Mouse (Mus musculus) frontal cortex, adult (tissue): ENCODE measurements at regions not wholly inside any gene's neighbourhood (a gene's known extent, or its start where the extent isn't known, plus 50 kb on each side); places are given as distances from the start of the nearest gene placed in this dataset.
"Not testable (repeated sequence)": the region's sequence is repeated elsewhere in the genome, so short reads cannot be mapped to it uniquely, and the experiment has no call there.

Experiments used
- ATAC-seq: cut with Nextera tagmentation; 2 replicates; pipeline ENCODE4 v1.9.2; 2017; ENCODE audit warnings: mild to moderate bottlenecking, moderate library complexity, mixed read lengths; ENCODE audit not compliant: low TSS enrichment

- ATAC-seq, result no peak
Measured at GRCm38 (mm10) chr6:70517932-70518331, 274.1 kb downstream of the Rpia start.

- peak; percentile 98 for ATAC-seq
Measured at GRCm38 (mm10) chr6:70468623-70469479, 323.2 kb downstream of the Rpia start.

- ATAC-seq, result peak; percentile 100
Measured at GRCm38 (mm10) chr6:70457279-70457678, 334.8 kb downstream of the Rpia start.

GRCm38 (mm10) chr6:70434739-70435138 lies 357.3 kb downstream of the Rpia start:
- ATAC-seq, result peak; percentile 99

DNA sequence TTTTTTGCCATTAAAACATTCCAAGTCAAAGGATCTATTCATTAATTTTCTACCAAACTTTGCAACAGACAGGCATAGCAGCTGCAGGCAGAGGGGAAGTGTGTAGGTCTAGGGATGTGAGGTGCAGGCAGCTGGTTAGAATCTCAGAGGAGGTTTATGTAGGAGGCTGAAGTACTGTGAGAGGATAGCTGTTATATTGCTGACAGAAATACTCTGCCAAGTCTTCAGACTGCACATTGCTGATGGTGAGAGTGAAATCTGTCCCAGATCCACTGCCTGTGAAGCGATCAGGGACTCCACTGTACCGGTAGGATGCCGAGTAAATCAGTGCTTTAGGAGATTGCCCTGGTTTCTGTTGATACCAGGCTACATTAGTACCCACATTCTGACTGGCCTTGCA lies 385.7 kb downstream of the Rpia start:
- ATAC-seq, result peak; percentile 100

DNA sequence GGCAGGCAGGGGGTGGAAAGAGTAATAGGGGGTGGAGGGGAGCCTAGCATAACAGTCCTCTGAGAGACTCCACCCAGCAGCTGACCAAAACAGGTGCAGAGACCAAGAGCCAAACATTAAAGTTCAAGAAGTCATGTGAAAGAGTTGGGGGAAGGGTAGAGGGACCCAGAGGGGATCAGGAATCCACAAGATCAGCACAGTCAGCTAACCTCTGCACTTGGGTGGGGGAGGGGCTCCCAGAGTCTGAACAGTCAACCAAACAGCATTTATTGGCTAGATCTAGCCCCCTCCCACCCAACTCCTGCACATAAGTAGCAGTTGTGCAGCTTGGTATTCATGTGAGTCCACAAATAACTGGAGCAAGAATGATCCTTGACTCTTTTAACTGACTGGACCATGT lies 402.2 kb downstream of the Rpia start:
- ATAC-seq, result not testable (repeated sequence)

GRCm38 (mm10) chr6:70386396-70386795 lies 405.6 kb downstream of the Rpia start:
- peak; percentile 98 for ATAC-seq

DNA sequence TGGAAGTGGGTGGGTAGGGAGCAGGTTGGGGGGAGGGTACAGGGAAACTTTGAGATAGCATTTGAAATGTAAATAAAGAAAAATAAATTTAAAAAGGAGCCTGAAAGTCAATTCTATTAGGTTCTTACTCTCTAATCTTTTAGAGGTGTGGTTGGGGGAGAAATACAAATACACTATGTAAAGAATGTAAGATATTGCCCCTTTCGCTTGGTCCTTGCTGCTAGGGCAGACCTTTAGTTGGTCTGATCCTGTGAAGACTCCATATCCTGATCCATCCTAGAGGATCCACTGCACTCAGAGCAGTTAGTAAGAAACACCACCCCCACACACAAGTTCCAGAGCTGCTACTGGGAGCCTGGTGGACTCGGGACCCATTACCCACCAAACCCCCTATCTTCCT lies 412.7 kb downstream of the Rpia start:
- ATAC-seq, result not testable (repeated sequence)

GRCm38 (mm10) chr6:70371821-70372220 lies 420.2 kb downstream of the Rpia start:
- ATAC-seq, result peak; percentile 79

DNA sequence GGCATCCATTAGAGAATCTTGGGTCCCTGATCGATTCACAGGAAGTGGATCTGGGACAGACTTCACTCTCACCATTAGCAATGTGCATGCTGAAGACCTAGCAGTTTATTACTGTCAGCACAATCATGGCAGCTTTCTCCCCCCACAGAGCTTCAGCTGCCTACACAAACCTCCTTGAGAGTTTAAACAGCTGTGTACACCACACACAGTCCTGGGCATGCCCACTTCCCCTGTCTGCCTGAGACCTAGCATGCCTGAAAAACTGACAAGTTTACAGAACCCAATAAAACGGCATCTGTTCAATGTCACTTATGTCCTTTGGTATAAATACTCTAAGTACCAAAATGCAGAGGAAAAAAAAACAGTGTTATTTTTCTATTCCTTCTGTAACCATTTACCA lies 435.7 kb downstream of the Rpia start:
- peak; percentile 91 for ATAC-seq

- ATAC-seq, result peak; percentile 60; the same call in 1 of the 2 replicates
Measured at GRCm38 (mm10) chr6:70342147-70342546, 449.9 kb downstream of the Rpia start.

- ATAC-seq, result peak; percentile 87
Measured at GRCm38 (mm10) chr6:70340691-70341090, 451.3 kb downstream of the Rpia start.

DNA sequence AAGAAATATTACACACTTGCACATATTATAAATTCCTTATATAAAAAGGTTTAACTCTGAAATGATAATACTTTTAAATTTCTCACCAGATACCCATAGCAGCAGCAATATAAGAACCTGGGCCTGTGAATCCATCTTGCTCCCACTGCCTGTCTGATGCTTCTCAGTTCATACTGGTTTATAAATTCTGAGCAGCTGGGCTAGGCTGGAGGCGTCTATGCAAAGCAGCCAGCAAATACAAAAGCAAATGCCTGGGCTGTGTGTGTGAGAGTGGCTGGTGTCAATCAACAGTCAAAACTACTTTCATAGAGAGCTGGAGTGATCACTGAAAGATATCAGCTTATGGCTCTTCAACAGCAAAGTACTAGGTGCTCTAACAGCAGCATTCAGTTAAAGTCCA lies 476.7 kb downstream of the Rpia start:
- ATAC-seq, result peak; percentile 66

DNA sequence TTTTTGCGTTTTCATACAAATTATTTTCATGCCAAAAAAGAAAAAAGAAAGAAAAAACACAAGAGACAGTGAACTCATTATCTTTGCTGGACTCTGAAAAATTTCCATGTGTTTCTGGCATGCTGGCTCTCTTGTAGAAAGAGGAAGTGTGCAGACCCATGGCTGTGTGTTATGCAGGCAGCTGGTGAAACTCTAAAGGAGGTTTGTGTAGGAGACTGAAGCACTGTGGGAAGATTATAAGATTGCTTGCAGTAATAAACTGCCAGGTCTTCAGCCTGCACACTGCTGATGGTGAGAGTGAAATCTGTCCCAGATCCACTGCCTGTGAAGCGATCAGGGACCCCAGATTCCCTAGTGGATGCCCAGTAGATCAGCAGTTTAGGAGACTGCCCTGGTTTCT lies 477.4 kb downstream of the Rpia start:
- peak; percentile 100 for ATAC-seq

- ATAC-seq, result peak; percentile 93
Measured at GRCm38 (mm10) chr6:70301100-70301499, 490.9 kb downstream of the Rpia start.

GRCm38 (mm10) chr6:70260227-70260626 lies 531.8 kb downstream of the Rpia start:
- ATAC-seq, result peak; percentile 100

- peak; percentile 99 for ATAC-seq
Measured at GRCm38 (mm10) chr6:70240167-70240566, 551.9 kb downstream of the Rpia start.

- ATAC-seq, result no peak
Measured at GRCm38 (mm10) chr6:70227166-70227565, 564.9 kb downstream of the Rpia start.

- ATAC-seq, result 0 out of 2 replicates have a peak, but pooled peaks have one; percentile 64
Measured at GRCm38 (mm10) chr6:70216632-70217031, 575.4 kb downstream of the Rpia start.

GRCm38 (mm10) chr6:70215781-70216180 lies 576.3 kb downstream of the Rpia start:
- not testable (repeated sequence) for ATAC-seq
